Mouse (Mus musculus) brain, embryonic 14.5 days (tissue): ENCODE data around the gene Il13ra1.

Experiments
- CTCF ChIP-seq: fragments of 200-500 bp; IDR thresholded peaks from 2 replicates; pipeline ENCODE4 v1.5.1; 2012; ENCODE audit warnings: inconsistent platforms, mild to moderate bottlenecking, moderate library complexity, borderline replicate concordance; ENCODE audit not compliant: insufficient read depth, insufficient read length; ENCODE audit errors: extremely low read depth
- POLR2A ChIP-seq: fragments of 200-500 bp; IDR thresholded peaks from 2 replicates; pipeline ENCODE4 v1.6.1; 2012; ENCODE audit warnings: mild to moderate bottlenecking, inconsistent platforms, borderline replicate concordance; ENCODE audit not compliant: poor library complexity, insufficient read depth, insufficient read length, severe bottlenecking; ENCODE audit errors: extremely low read depth

GRCm38 (mm10) chrX:36077164-36077563, 34.7 kb upstream of the Il13ra1 start:
- TF ChIP-seq CTCF (no peak), POLR2A (no peak)
